Mouse (Mus musculus) liver, embryonic 14.5 days (tissue): ENCODE data around the gene Bola1. TPM values are rescaled to one million over a fixed set of nuclear protein-coding genes. Genes with fewer than 3 reads are reported as not detected.

ENCODE experiments used
- ATAC-seq: fragments of 200-750 bp; cut with Nextera tagmentation; 2 replicates; pipeline ENCODE4 v1.8.0; 2017; ENCODE audit warnings: moderate number of reproducible peaks, mild to moderate bottlenecking, moderate library complexity; ENCODE audit not compliant: insufficient read depth
- DNase-seq, 3 experiments: peaks; one replicate each; pipeline ENCODE4 v3.0.0-alpha.2; 2012 to 2013; ENCODE audit warnings: low read depth in 3 of 3, low spot score in 3 of 3
- H3K27ac ChIP-seq: fragments of 300-500 bp; sonication (generic); 2 replicates; pipeline ENCODE4 v1.5.1; 2014; ENCODE audit warnings: moderate library complexity, mild to moderate bottlenecking, control low read depth, inconsistent platforms
- H3K27me3 ChIP-seq: fragments of 300-500 bp; sonication (generic); 2 replicates; pipeline ENCODE4 v1.6.1; 2014; ENCODE audit warnings: mild to moderate bottlenecking, low read length, moderate library complexity; ENCODE audit not compliant: control insufficient read depth, insufficient read depth
- H3K36me3 ChIP-seq: fragments of 300-500 bp; sonication (generic); replicated peaks from 2 replicates; pipeline ENCODE4 v1.6.1; 2014; ENCODE audit warnings: low read depth; ENCODE audit not compliant: control insufficient read depth, insufficient read depth
- H3K4me1 ChIP-seq, 2 experiments: fragments of 200-500 bp in 1 of 2; fragments of 300-500 bp in 1 of 2; sonication (generic) in 1 of 2; replicated peaks; 2 replicates each; pipeline ENCODE4 v1.6.1; 2012 to 2014; ENCODE audit warnings: antibody characterized with exemption in 1 of 2, inconsistent platforms in 1 of 2, low read length in 1 of 2; ENCODE audit not compliant: control insufficient read depth in 2 of 2, insufficient read depth in 2 of 2
- H3K4me2 ChIP-seq: fragments of 300-500 bp; sonication (generic); 2 replicates; pipeline ENCODE4 v1.6.1; 2014; ENCODE audit warnings: low read depth, mild to moderate bottlenecking, control low read depth, moderate library complexity
- H3K4me3 ChIP-seq, 2 experiments: fragments of 200-500 bp in 1 of 2; fragments of 300-500 bp in 1 of 2; sonication (generic) in 1 of 2; 2 replicates each; pipeline ENCODE4 v1.5.1; 2012 to 2014; ENCODE audit warnings: low read depth in 2 of 2, low read length in 2 of 2, mild to moderate bottlenecking in 2 of 2, control low read depth in 1 of 2, inconsistent platforms in 1 of 2, moderate library complexity in 1 of 2; ENCODE audit not compliant: insufficient read depth in 1 of 2
- H3K9ac ChIP-seq: fragments of 300-500 bp; sonication (generic); replicated peaks from 2 replicates; pipeline ENCODE4 v1.6.1; 2014; ENCODE audit warnings: mild to moderate bottlenecking, control low read depth, moderate library complexity
- H3K9me3 ChIP-seq: fragments of 300-500 bp; sonication (generic); 2 replicates; pipeline ENCODE4 v1.6.1; 2016; ENCODE audit warnings: low read length, mixed read lengths; ENCODE audit not compliant: control insufficient read depth
- CTCF ChIP-seq: IDR thresholded peaks from 2 replicates; pipeline ENCODE4 v1.5.1; 2016; ENCODE audit warnings: antibody characterized with exemption, low read depth, control low read depth
- EP300 ChIP-seq: IDR thresholded peaks from 2 replicates; pipeline ENCODE4 v1.6.1; 2016; ENCODE audit warnings: antibody characterized with exemption, low read depth
- WGBS: fragments of 180-500 bp; shearing (Covaris S2); extraction: QIAGEN DNeasy Blood & Tissue Kit; methylation state at CpG from one replicate; pipeline ENCODE4 v1.1.7; 2014; ENCODE audit not compliant: insufficient replicate concordance; 5-methylcytosine and 5-hydroxymethylcytosine counted together
- polyA plus RNA-seq, 2 experiments: library from polyadenylated mRNA; depleted of rRNA in 1 of 2; stranded (reverse) in 1 of 2; unstranded in 1 of 2; fragments of >200 nt; fragmentation: Nextera tagmentation in 1 of 2; extraction: Ambion mirVana in 1 of 2; gene quantifications; 2 replicates each; pipeline versions ENCODE4 v1.2.1 to v1.2.3; 2012 to 2014

Gene Bola1
- polyA plus RNA-seq, 2 experiments: 34.0 to 49.4 TPM

DNA sequence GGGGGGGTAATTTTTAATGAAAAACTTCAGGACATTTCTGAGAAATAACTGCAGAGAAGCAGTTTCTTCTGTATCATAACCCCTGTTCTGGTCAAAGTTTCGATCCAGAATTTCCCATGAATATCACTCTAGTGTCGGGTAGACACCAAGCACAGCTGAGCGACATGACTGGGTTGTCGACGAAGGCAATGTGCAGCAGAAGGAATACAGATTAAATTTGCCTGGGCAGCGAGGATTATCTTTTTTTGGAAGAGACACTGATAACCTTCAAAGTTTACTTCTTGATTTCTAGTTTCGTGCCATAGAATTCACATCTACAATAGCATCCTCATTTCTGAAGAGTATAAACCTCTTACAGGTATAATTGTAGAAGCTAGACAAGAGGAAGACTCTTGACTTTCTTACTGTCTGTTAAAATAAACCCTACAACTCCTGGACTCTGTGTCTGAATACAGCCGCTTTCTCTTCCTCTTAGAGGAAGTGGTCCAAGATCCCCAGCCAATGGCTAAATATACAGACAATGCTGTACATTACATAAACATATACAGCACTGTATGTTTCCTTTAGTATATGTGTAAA is 46.7 kb upstream of the Bola1 start:
- Histone ChIP-seq H3K4me3 (no peak overlapping the region), H3K27me3 (no peaks in the 10 kb centered on the region), H3K27ac (peak overlapping the region; percentile 97), H3K36me3 (no peaks in the 10 kb centered on the region), H3K4me1 (peaks cover 36 to 44% of the 10 kb centered on the region in 2 experiments), H3K9ac (peak overlapping the region; percentile 49), H3K4me2 (peak overlapping the region; percentile 31), H3K9me3 (no peaks in the 10 kb centered on the region)
- TF ChIP-seq EP300 (0 out of 2 replicates have a peak, but pooled peaks have one; percentile 32), CTCF (no peak)
- ATAC-seq (no peak), DNase-seq (no peak)
- 41% methylated on average over 8 of the region's 8 CpGs for WGBS

DNA sequence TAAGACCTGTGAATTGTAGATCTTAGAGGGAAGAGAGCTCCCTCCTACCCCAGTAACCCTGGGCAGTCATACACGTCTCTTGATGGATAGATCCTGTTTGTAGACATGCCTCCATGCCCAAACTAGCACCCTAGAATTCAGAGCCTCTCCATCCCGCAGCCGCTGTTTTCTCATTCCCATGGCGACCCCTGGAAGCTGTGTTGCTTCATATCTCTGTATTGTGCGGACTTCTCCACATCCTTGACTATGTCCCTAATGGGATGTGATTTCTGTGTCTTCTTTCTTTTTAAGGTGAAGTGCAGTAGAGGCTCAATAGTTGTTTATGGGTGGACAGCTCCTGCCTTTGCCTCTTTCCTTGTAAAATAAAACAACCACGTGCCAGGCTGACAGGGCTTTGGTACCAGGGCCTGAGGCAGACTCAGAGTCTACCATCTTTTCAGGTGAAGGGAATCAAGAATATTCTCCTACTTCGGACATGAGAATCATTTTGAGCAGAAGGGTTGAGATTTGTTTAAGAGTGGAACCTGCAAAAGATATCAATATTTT is 45.0 kb upstream of the Bola1 start:
- no peaks in the 10 kb centered on the region for H3K27me3 ChIP-seq
- peaks cover 37 to 44% of the 10 kb centered on the region in 2 experiments for H3K4me1 ChIP-seq
- no peaks in the 10 kb centered on the region for H3K36me3 ChIP-seq
- 63% methylated on average over 7 of the region's 7 CpGs for WGBS
- no peak for ATAC-seq
- H3K4me3 ChIP-seq: peak overlapping the region; percentile 54 to 63; a peak in 3 of 4 replicates
- no peaks in the 10 kb centered on the region for H3K9me3 ChIP-seq
- H3K27ac ChIP-seq: peak overlapping the region; percentile 100
- H3K9ac ChIP-seq: peak overlapping the region; percentile 100
- peak overlapping the region; percentile 86 for H3K4me2 ChIP-seq
- TF ChIP-seq EP300 (no peak), CTCF (no peak)
- DNase-seq: no peak

- H3K4me1 ChIP-seq: peaks cover 37 to 44% of the 10 kb centered on the region in 2 experiments
- H3K4me2 ChIP-seq: peak overlapping the region; percentile 86
- TF ChIP-seq CTCF (0 out of 2 replicates have a peak, but pooled peaks have one; percentile 0), EP300 (no peak)
- WGBS: 4% methylated on average over 27 of the region's 27 CpGs
- peak overlapping the region; percentile 100 for H3K27ac ChIP-seq
- no peaks in the 10 kb centered on the region for H3K9me3 ChIP-seq
- no peaks in the 10 kb centered on the region for H3K36me3 ChIP-seq
- DNase-seq (no peak), ATAC-seq (no peak)
- peak overlapping the region; percentile 54 to 63 for H3K4me3 ChIP-seq
- H3K9ac ChIP-seq: peak overlapping the region; percentile 100
- H3K27me3 ChIP-seq: no peaks in the 10 kb centered on the region
Measured at GRCm38 (mm10) chr3:96263558-96264403, 44.3 kb upstream of the Bola1 start.

- Histone ChIP-seq H3K27me3 (no peaks in the 10 kb centered on the region), H3K27ac (peak within 1 kb of the TSS; percentile 100), H3K36me3 (no peaks in the 10 kb centered on the region), H3K4me2 (peak within 1 kb of the TSS; percentile 86), H3K4me3 (peak within 1 kb of the TSS; percentile 54 to 63), H3K9ac (peak within 1 kb of the TSS; percentile 100), H3K4me1 (peaks cover 36 to 42% of the 10 kb centered on the region in 2 experiments), H3K9me3 (no peaks in the 10 kb centered on the region)
- DNase-seq (peak; percentile 94 to 95 (median 95)), ATAC-seq (peak; percentile 87)
- TF ChIP-seq EP300 (peak; percentile 93), CTCF (peak; percentile 47; the same call in 1 of the 2 replicates)
- WGBS: under 1% methylated on average over 40 of the region's 40 CpGs
Measured at GRCm38 (mm10) chr3:96262979-96263550, 43.6 kb upstream of the Bola1 start, which contains the start of gene Hist2h4. Gene Hist2h4, minus strand, starts transcription at chr3:96263311.
